Mouse (Mus musculus) embryonic fibroblast, embryonic 13.5 days (primary cell): ENCODE measurements at regions not wholly inside any gene's neighbourhood (a gene's known extent, or its start where the extent isn't known, plus 50 kb on each side); places are given as distances from the start of the nearest gene placed in this dataset.

Experiments used
- CTCF ChIP-seq: IDR thresholded peaks from 2 replicates; pipeline ENCODE4 v1.5.1; 2011; ENCODE audit warnings: mild to moderate bottlenecking, control low read depth, low read length, moderate library complexity, borderline replicate concordance; ENCODE audit not compliant: insufficient read depth
- POLR2A ChIP-seq: IDR thresholded peaks from 2 replicates; pipeline ENCODE4 v1.6.1; 2011; ENCODE audit warnings: low read depth, mild to moderate bottlenecking, control low read depth, low read length, moderate library complexity

GRCm38 (mm10) chr7:40831583-40831982, 66.5 kb upstream of the Vstm2b start:
- TF ChIP-seq CTCF = no peak
- no peak for TF ChIP-seq POLR2A
